Mouse (Mus musculus) frontal cortex, adult 2 months (tissue): ENCODE results near the gene Kif6. TPM values are rescaled to one million over a fixed set of nuclear protein-coding genes. Genes with fewer than 3 reads are reported as not detected.

Source experiments
- DNase-seq, 2 experiments: peaks; one replicate each; pipeline ENCODE4 v3.0.0; 2022; ENCODE audit warnings: low spot score in 1 of 2; ENCODE audit errors: extremely low spot score in 1 of 2
- polyA plus RNA-seq: library from polyadenylated mRNA; depleted of rRNA; stranded (reverse); fragments of >200 nt; gene quantifications from 2 replicates; pipeline ENCODE4 v1.2.3, GENCODE M21; 2012

Kif6 gene
- polyA plus RNA-seq, 1 experiment = 1.6 TPM

GRCm38 (mm10) chr17:49825831-49826230 is 210.9 kb downstream of the Kif6 start:
- peak in 1 of 2 experiments; percentile 20 for DNase-seq

GRCm38 (mm10) chr17:49831745-49832144 is 216.8 kb downstream of the Kif6 start:
- DNase-seq = no peak

GRCm38 (mm10) chr17:49834044-49834545 is 219.2 kb downstream of the Kif6 start:
- DNase-seq = no peak

GRCm38 (mm10) chr17:49837417-49837816 is 222.5 kb downstream of the Kif6 start:
- DNase-seq = no peak

- no peak for DNase-seq
These were observed 224.3 kb downstream of the Kif6 start for GRCm38 (mm10) chr17:49839243-49839642.

GRCm38 (mm10) chr17:49851210-49851609 is 236.3 kb downstream of the Kif6 start:
- DNase-seq = no peak

- peak in 1 of 2 experiments; percentile 44 for DNase-seq
These were observed 237.2 kb downstream of the Kif6 start for GRCm38 (mm10) chr17:49852183-49852582.

GRCm38 (mm10) chr17:49855785-49856184 is 240.8 kb downstream of the Kif6 start:
- no peak for DNase-seq

- peak in 1 of 2 experiments; percentile 59 for DNase-seq
These were observed 245.3 kb downstream of the Kif6 start for GRCm38 (mm10) chr17:49860057-49860816.

GRCm38 (mm10) chr17:49863597-49863996 is 248.7 kb downstream of the Kif6 start:
- peak in 1 of 2 experiments; percentile 13 for DNase-seq

GRCm38 (mm10) chr17:49865604-49866003 is 250.7 kb downstream of the Kif6 start:
- DNase-seq = no peak

- no peak for DNase-seq
These were observed 251.8 kb downstream of the Kif6 start for GRCm38 (mm10) chr17:49866653-49867215.

- DNase-seq = peak in 1 of 2 experiments; percentile 37
These were observed 252.6 kb downstream of the Kif6 start for GRCm38 (mm10) chr17:49867321-49868137.

- no peak for DNase-seq
These were observed 254.3 kb downstream of the Kif6 start for GRCm38 (mm10) chr17:49869246-49869645.

GRCm38 (mm10) chr17:49872305-49872704 is 257.4 kb downstream of the Kif6 start:
- no peak for DNase-seq

- no peak for DNase-seq
These were observed 259.8 kb downstream of the Kif6 start for GRCm38 (mm10) chr17:49874746-49875145.

- peak in 1 of 2 experiments; percentile 37 for DNase-seq
These were observed 260.5 kb downstream of the Kif6 start for GRCm38 (mm10) chr17:49875401-49875800.

- DNase-seq = no peak
These were observed 261.2 kb downstream of the Kif6 start for GRCm38 (mm10) chr17:49875939-49876651.

GRCm38 (mm10) chr17:49880919-49881744 is 266.2 kb downstream of the Kif6 start:
- DNase-seq = no peak

- DNase-seq = no peak
These were observed 266.9 kb downstream of the Kif6 start for GRCm38 (mm10) chr17:49881796-49882195.
